Mouse (Mus musculus) thymus, postnatal 4 days (tissue): ENCODE measurements around the gene Tfe3.

Experiments
- DNase-seq: peaks from one replicate; pipeline ENCODE4 v3.0.0; 2021

The Tfe3 gene

GRCm38 (mm10) chrX:7821865-7822779 is 59.8 kb downstream of the Tfe3 start, which contains the start of gene Kcnd1:
Gene Kcnd1 (plus strand): TSS chrX:7822289.
- no peak for DNase-seq
